Mouse (Mus musculus) left cerebral cortex, adult 8-10 months (tissue): ENCODE results near the gene Agpat2. TPM values are rescaled to one million over a fixed set of nuclear protein-coding genes. Genes with fewer than 3 reads are reported as not detected.
A peak's percentile ranks its signal among the peaks of the same experiment; 100 is the strongest.

Experiments
- DNase-seq, 2 experiments: peaks; one replicate each; pipeline ENCODE4 v3.0.0; 2022; ENCODE audit warnings: low spot score in 2 of 2
- total RNA-seq, 4 experiments: library from RNA; stranded (reverse); gene quantifications; 2 replicates each; pipeline ENCODE4 v1.2.4; 2022

Agpat2 gene
- total RNA-seq, 4 experiments from 2014 or later, result 1.5 to 3.9 (median 3.6) TPM

- no peak for DNase-seq
Observed at GRCm38 (mm10) chr2:26575865-26576264, 28.4 kb downstream of the Agpat2 start.

- DNase-seq, result no peak
Observed at GRCm38 (mm10) chr2:26575378-26575777, 28.8 kb downstream of the Agpat2 start.

- no peak for DNase-seq
Observed at GRCm38 (mm10) chr2:26574862-26575261, 29.4 kb downstream of the Agpat2 start.

- no peak for DNase-seq
Observed at GRCm38 (mm10) chr2:26573807-26574206, 30.4 kb downstream of the Agpat2 start.

- DNase-seq, result no peak
Observed at GRCm38 (mm10) chr2:26573396-26573795, 30.8 kb downstream of the Agpat2 start.

- no peak for DNase-seq
Observed at GRCm38 (mm10) chr2:26571826-26572225, 32.4 kb downstream of the Agpat2 start.

GRCm38 (mm10) chr2:26571400-26571799 is 32.8 kb downstream of the Agpat2 start:
- no peak for DNase-seq

- DNase-seq, result no peak
Observed at GRCm38 (mm10) chr2:26570034-26570433, 34.2 kb downstream of the Agpat2 start.

GRCm38 (mm10) chr2:26566221-26566620 is 38.0 kb downstream of the Agpat2 start:
- no peak for DNase-seq

GRCm38 (mm10) chr2:26561351-26562016 is 42.7 kb downstream of the Agpat2 start:
- DNase-seq, result no peak

- no peak for DNase-seq
Observed at GRCm38 (mm10) chr2:26560506-26560905, 43.7 kb downstream of the Agpat2 start.

- DNase-seq, result no peak
Observed at GRCm38 (mm10) chr2:26556535-26556993, 47.7 kb downstream of the Agpat2 start.

- DNase-seq, result peak; percentile 34 to 41
Observed at GRCm38 (mm10) chr2:26555076-26555475, 49.1 kb downstream of the Agpat2 start.

GRCm38 (mm10) chr2:26553904-26554303 is 50.3 kb downstream of the Agpat2 start:
- no peak for DNase-seq

- DNase-seq, result no peak
Observed at GRCm38 (mm10) chr2:26552066-26552465, 52.2 kb downstream of the Agpat2 start.

- DNase-seq, result no peak
Observed at GRCm38 (mm10) chr2:26551446-26551845, 52.8 kb downstream of the Agpat2 start.

GRCm38 (mm10) chr2:26550777-26551176 is 53.4 kb downstream of the Agpat2 start:
- DNase-seq, result no peak

- DNase-seq, result no peak
Observed at GRCm38 (mm10) chr2:26550205-26550604, 54.0 kb downstream of the Agpat2 start.

- no peak for DNase-seq
Observed at GRCm38 (mm10) chr2:26549801-26550200, 54.4 kb downstream of the Agpat2 start.

GRCm38 (mm10) chr2:26547481-26547880 is 56.7 kb downstream of the Agpat2 start:
- DNase-seq, result peak in 1 of 2 experiments; percentile 10

- DNase-seq, result no peak
Observed at GRCm38 (mm10) chr2:26544265-26544664, 60.0 kb downstream of the Agpat2 start.

GRCm38 (mm10) chr2:26543768-26544167 is 60.4 kb downstream of the Agpat2 start:
- no peak for DNase-seq

GRCm38 (mm10) chr2:26543155-26543554 is 61.1 kb downstream of the Agpat2 start:
- no peak for DNase-seq
